Mouse (Mus musculus) ovary, postnatal 14 days (tissue): ENCODE measurements around the gene Psmc3.
A peak's percentile ranks its signal among the peaks of the same experiment; 100 is the strongest.

ENCODE experiments used
- DNase-seq: peaks from one replicate; pipeline ENCODE4 v3.0.0; 2022; ENCODE audit warnings: low spot score

Psmc3 gene

DNA sequence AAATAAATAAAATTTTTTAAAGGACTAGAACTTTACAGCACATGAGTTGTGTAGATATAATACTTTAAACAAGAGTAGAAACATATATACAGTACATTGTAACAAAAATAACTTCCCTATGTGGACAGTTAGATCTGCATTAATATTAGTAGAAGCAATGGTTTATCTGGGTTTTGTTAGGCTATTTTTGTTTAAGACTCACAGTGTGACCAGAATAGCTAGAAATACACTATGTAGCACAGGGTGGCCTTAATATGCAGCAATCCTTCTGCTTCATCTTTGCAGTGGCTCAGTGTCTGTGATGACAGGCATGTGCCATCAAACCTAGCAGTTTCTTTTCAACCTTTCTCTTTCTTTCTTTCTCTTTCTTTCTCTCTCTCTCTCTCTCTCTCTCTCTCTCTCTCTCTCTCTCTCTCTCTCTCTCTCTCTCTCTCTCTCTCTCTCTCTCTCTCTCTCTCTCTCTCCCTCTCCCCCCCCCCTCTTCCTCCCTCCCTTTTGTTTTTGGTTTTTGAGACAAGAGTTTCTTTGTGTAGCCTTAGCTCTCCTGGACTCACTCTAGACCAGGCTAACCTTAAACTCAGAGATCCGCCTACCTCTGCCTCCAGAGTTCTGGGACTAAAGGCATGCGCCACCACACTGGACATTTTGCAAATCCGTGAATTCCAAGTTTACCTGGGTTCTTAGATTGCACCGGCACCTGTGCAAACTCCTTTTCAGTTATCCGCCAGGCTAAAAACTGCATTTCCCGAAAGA lies 452 bp upstream of the Psmc3 start:
- DNase-seq = no peak

DNA sequence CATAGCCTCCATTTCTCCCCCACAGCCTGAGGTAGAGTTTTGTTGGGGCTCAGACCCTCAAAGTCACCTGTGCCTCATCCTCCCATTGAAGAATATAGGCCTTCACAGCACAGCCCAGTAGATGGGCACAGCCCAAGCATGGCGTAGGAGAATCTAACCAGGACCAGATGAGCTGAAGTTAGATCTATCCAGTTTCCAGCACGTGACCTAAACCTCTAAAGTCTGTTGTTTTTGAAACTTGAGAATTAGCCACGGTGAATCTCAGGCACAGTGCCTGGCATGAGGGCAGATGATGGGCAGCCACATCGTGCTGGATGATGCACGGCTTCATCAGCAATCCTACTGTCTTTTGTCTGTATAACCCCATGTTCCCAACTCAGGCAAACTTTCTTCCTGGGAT lies 4.6 kb downstream of the Psmc3 start:
- no peak for DNase-seq

DNA sequence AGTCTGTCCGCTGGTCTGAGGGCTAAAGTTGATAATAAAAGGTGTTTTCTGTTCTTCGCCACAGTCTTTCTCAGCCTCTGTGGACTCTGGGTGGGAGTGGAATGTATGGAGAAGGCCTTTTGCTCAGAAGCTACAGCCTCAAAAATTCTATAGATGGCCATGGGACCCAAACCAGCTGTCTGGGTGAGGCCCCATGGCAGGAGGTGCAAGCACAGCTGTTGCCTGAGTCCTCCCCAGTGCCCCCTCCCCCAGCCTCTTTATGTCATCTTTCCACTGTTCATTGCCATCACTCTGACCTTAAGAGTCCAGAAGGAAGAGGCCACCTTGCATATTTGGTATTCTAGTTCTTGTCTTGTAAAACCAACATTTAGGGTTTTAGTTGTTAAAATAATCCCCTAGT lies 5.6 kb downstream of the Psmc3 start:
- DNase-seq = no peak

DNA sequence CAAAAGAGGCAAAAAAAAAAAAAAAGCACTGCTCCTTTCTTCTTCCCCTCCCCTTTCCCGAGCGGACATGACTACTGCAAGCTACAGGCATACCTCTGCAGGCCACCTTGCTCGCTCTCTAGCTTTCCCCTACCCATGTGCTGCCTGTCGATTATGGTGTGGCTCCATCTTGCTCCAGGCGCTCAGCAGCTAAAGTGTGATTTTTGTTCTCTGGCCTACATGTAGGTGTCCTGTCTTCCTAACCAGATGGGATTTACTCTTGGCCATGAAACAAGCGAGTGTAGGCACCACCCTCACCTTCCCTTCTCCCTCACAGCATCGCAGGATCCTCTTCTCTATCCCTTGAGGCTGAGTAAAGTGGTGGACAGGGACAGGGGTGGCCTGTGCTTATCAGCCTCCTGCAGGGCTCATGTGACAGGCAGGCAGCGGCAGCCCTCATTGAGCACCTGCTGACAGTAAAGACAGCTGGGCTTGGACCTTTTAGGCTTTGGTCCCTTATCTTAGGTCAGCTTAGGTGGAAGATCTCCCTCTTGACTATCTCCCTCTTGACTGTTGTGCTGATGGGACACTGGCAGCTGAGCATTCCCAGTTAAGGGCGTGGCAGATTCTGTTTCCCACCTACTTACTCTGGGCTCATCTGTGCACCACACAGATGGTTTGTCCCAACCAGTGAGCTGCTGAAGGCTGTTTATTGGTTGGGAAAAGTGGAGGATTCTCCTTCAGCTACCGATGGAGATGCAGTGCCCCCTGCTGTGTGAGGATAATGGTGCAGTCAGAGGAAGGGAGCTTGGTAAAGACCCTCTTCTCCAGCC lies 6.9 kb downstream of the Psmc3 start:
- no peak for DNase-seq

DNA sequence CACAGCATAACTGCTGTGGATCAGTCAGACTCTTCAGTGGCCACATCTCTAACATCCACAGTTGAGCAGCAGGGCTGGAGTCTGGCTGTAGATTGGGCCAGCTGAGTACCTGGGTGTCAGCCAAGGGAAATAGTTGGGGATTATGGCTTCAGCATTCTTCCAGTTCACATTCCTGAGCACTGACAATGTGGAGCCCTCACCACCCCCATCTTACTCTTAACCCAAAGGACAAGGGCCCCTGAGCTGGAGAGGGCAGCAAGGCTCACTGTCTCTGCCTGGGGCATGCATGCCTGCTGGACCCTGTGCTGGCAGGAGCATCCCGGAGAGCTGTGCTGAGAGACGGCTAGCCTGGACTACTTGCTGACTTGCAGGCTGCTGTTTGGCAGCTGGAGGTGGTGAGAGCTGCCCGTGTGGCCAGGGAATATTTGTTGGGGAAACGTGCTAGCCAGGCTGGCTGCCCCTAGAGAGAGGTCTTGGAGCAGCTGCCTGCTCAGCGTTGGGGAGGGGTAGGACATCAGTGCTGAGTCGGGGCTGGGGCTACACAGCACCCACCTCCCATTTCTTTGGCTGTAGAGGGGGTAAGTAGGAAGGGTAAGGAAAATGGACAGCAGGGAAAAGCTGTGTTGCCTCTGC lies 8.2 kb downstream of the Psmc3 start:
- DNase-seq = no peak

DNA sequence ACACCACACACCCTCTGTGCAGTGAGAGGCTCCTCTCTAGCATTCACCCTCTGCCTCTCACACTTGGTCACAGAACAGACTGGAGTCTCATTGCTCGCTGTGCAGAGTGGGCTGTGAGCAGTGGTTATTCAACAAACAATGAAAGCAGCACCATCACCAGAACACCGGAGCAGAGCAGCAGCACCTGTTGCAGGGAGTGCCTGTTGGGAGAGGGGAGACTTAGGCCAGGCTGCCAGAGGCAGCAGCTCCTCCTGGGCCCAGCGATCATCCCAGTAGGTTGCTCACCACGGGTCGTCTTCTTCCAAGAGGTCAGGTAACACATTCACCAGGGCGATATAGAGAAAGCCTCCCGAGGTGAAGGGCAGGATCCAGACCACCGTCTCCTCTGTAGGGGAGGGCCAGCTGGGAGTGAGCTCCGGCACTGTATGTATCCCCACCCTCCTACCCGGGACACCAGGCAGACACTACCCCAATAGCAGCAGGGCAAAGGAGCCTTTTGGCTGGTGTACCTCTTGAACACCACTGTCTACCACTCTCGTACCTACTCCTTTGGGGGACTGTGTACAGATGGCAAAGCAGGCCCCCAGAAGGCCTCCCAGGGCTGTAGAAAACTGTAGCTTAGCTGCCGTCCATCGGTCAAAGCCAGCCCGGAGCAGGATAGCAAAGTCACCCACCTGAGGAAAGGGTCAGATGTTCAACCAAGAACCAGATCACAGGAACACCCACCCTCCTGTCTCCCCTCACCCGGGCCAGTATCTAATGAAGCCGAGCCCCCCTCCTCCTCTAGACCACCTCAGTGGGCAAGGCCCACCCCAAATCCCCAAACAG lies 9.2 kb downstream of the Psmc3 start:
- DNase-seq = no peak

DNA sequence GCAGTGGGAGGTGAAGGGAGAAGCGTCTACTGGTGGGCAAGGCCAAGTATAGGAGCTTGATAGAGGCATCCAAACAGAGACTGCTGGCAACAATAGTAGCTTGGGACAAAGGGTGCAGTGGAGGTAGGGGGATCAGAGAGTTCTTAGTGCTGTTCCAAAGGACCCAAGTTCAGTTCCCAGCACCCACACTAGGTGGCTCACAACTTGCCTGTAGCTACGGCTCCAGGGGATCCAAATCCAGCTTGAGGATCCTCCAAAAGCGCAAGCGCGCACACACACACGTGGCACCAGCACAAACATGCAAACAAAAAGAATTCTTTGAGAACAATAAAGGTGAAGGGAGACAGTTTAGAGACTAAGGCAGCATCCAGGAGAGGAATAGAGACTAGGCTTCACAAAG lies 10.4 kb downstream of the Psmc3 start:
- DNase-seq = no peak

DNA sequence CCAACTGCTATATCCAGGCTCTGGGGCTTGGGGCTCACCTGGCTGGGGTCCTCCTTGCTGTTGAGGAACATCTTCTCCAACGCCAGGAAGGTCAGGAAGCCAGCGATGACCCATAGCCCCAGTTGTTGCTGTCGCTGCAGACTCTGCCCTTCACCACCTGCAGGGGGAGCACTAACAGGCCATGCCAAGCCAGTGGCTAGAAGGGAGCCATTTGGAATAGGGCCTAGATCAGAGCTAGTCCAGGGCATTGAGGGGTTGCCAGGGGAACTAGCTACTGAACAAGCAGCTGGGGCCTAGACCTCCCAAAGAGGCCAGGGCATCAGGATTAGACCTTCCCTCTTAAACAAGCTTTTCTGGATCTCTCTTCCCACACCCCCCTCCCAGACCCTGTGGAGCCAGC lies 11.7 kb downstream of the Psmc3 start:
- DNase-seq = no peak

DNA sequence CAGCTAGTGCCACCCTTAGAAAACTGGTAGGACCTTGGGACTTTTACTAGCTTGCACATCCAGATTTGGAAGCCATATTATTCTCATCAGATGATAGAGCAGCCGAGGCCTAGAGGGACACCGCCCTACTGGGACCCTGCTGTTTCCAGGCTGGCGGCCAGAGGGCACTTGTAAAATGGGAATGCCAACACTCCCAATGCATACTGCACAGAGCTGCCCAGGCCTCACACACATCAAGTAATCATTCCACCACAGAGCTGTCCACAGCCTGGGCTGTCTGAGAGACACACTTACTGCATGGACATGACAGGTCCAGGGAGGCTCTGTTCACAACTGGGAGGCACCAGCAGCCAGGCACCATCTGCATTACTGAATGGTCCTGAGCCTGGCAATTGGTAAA lies 12.6 kb downstream of the Psmc3 start:
- DNase-seq = no peak

DNA sequence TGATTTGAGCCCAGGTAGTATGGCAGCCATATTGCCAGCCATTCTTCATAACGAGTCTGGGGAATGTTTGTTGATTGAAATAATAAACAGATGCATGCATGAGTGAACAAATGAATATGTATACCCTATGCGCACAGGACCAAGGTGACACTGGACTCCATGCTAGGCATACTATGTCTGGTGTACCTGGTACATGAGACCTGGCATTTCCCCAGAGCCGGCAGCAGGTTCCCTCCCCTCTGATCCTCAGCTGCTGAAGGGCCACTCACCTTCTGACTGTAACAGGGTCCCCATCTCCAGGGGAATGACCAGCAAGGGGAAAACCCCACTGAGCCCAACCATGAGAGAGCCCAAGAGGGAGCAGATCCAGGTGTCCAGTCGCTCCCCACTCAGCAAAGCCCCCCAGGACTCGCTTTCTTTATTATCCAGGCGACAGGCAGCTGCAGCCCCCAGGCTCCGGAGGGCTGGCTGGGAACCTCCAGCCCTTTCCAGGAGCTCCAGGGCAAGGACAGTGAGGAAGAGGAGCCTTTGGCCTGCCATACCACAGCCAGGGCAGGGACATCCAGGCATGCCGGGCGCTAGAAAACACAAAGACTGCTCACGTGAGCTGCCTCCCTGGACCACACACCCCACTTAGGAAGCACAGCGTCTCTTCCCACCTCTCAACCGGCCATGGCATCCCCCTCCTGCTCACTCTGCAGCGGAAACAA lies 14.5 kb downstream of the Psmc3 start:
- DNase-seq = no peak

DNA sequence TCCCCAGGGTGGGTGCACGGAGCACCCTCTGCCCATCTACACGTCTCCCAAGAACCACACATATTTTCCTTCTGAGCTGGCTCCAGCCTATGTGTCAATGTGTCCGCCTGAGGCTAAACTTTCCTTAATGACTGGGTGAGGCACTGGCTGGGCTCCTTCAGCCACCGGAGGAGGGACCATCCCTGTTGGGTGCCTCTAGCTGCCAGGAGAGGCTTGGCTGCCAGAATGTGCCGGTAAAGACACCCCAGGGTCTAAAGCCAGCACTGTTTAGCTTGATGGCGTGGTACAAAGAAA lies 15.0 kb downstream of the Psmc3 start:
- DNase-seq = no peak

DNA sequence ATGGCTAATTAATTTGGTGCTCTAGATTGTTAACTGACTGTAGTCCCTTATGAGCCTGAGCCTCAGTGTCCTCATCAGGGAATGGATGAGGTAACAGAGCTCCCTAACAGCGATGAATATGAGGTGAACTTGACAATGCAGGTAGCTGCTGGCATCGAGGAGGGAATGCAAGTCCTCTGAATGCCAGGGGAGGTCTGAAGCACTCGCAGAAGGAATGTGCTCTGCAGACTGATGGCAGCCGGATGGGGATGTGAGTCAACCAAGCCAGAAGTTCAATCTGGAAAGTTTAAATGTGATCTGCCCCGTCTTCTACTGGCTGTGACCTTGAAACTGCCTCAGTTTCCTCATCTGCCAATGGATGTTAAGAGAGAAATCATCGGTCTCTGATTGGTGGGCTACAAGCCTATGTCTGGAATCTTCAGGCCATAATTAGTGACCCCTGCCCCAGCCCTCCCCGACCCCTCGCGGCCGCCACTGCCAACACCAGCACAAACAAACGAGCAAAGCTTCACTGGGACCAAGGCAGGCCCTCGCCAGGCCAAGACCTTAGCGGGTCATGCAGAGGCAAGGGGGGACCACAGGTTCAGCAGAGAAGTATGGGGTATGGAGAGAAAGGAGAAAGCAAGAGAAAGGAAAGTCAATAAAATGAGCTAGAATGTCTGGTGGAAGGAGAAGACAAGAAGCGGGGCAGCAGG lies 15.6 kb downstream of the Psmc3 start:
- no peak for DNase-seq

DNA sequence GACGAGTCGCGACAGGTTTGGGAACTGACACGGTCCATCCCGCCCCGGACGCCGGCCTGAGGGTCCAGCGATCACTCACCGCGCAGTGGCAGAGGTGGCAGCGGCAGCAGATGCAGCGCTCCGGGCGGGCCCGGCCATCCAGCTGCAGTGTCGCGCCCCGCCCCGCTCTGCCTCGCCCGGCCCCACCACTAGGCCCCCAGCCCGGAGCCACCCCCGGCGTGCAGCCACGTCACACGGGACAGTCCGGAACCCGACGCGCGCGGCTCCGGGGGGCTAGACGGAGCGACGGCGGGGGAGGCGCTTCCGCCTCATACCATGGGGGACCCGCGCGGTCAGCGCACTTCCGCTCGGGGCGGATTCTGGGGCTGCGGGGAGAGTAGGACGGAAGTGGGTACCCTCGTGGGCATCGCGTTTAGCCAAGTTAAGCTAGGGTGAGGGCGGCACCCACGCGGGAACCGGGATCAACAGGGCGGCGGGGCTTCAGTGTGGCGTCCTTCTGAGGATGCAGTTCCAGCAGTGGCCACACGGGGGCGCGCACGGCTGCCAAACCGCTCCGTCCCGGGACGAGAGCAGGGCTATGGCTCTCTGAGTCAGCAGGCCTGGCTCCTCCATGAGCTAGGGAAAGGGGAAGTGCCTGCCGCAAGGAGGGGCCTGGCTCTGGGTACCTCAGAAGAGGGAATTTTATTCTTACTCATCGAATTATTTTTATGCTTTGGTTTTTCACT lies 16.4 kb downstream of the Psmc3 start, which contains the start of gene Slc39a13:
Slc39a13 (minus strand) TSS at position 342 of the 725 bp plus-strand sequence.
- peak; percentile 99 for DNase-seq

DNA sequence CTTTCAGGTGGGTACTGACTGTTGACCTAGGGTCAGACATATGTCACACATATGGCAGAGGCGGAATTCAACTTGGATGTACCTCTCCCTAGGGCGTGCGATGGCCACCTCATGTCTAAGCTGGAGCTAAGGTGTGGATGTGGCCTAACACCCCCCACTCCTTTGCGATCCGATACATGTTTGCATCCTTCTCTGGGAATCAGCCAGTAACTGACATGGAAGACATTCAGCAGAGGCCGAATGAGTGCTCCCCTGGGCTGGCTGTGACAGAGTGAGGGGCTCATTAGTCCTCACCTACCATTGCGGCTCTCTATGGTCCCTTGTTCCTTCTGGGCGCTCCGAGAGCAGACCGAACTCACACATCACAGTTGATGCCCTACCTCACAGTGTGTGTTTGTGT lies 17.2 kb downstream of the Psmc3 start:
- no peak for DNase-seq

DNA sequence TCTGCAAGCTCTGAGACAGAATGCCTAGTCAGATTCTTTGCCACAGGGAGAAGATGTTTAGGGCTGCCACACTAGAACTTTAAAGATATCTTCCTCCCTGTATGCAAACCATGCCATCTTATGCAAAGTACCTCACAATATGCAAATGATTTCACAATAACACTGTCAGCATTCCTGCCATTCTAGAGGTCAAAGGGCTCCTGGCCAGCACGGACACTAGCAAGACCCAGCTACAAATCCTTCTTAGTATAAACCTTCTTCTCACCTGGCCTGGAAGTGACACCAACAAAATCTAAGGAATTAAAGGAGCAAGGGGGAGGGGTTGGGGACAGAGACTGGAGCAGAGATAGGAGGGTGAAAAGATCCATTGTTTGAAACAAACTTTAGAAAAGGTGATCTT lies 18.3 kb downstream of the Psmc3 start:
- DNase-seq = no peak

DNA sequence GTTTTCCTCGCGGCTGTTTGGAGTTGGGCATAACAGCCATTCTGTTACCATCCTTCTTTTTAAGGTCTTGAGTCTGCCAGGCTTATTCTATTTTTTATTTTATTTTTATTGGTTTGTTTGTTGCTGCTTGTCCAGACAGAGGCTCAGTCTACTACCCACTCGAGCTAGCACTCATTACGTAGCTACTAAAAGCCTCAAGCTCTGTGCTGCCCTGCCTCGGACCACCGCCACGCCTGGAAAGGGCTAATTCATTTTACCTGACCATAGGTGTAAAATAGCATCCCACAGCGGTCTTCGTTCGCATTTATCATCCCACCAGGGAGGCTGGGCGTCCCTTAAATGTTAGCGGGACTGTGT lies 24.1 kb downstream of the Psmc3 start:
- DNase-seq = no peak

DNA sequence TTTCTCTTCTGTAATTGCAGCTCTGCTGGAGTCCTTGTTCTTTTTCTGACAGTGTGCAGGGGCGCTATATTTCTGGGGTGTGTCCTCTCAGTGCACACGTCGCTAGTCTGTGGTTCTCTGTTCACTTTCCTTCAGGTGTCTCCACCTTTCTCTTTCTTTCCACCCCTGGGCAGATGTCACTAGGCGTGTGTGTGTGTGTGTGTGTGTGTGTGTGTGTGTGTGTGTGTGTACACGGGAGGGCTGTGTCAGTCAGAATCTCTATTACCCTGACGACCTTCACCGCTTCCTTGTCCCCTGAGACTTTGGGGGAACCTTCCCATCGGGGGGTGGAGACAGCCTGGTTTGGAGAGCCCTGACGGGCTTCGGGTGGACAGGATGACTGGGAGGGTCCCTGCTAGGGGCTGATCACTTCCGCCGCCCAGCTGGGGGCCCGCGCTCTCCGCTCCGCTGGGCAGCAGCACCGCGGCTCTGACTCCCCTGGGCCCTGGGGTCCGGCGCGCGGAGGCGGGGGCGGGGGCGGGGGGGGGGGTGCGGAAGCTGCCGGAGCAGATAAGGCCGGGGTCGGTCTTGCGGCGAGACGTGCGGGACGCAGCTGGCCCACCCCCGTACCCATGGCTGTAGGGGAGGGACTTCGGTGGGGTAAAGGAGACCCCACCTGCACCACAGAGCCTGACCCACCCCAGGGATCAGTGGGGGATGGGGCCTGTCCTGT lies 24.7 kb downstream of the Psmc3 start:
- no peak for DNase-seq

DNA sequence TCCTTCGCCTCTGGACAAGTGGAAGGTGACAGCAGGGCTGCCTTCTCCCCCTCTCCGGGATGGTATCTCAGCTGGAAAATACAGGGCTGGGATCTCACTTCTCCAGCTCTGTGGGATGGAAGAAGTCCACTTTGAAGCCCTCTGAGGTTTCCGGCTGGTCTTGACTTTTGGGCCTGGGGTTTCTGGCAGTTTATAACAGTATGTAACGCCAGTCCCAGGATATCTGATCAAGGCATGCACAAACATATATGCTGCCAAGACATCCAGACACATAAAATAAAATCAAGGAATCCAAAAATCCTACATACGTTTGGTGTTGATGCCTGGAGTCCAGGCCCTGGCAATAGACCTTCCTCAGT lies 25.2 kb downstream of the Psmc3 start:
- no peak for DNase-seq

DNA sequence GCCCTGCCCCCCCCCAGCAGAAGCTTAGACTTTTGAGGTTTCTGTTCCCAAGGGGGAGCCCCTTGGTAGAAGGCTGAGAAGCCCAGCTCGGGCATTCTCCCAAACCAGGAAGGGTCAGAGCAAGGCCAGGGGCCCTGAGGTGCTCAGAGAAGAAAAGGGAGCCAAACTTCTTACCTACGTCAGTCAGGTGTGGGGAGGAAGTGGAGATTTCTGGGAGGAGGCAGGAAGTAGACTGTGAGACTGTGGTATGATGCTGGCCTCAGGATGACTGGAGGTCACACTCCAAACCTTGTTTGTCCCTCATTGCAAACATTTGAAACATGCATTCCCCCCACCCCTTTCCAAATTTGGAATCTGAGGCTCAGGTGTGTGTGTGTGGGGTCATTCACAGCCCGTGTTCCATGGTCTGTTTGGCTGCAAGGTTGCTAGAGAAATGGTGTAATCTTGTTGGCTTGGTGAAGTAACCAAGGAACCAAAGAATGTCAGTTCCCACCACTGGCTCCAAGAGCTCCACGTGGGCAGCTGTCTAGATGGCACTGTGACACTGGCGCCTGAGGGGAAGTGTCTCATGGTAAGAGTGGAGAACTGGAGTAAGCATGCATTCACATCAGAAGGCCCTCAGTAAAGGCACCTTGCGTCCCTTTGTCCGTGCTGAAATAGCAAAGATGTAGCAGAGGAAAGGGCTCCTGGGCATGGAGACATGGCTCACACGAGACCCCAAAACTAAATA lies 27.1 kb downstream of the Psmc3 start:
- DNase-seq = no peak
